Mouse (Mus musculus) frontal cortex, adult (tissue): ENCODE data around the gene Tenm4.

Source experiments
- ATAC-seq: cut with Nextera tagmentation; 2 replicates; pipeline ENCODE4 v1.9.2; 2017; ENCODE audit warnings: mild to moderate bottlenecking, moderate library complexity, mixed read lengths; ENCODE audit not compliant: low TSS enrichment

The Tenm4 gene

GRCm38 (mm10) chr7:96408161-96408889 is 237.3 kb downstream of the Tenm4 start:
- ATAC-seq, result no peak

- ATAC-seq, result peak; percentile 86
Observed at GRCm38 (mm10) chr7:96409323-96409880, 238.4 kb downstream of the Tenm4 start.

GRCm38 (mm10) chr7:96413822-96414221 is 242.8 kb downstream of the Tenm4 start:
- ATAC-seq, result no peak

GRCm38 (mm10) chr7:96414290-96415055 is 243.4 kb downstream of the Tenm4 start:
- no peak for ATAC-seq

- peak; percentile 87 for ATAC-seq
Observed at GRCm38 (mm10) chr7:96417251-96418004, 246.4 kb downstream of the Tenm4 start.

- no peak for ATAC-seq
Observed at GRCm38 (mm10) chr7:96418146-96418545, 247.1 kb downstream of the Tenm4 start.

GRCm38 (mm10) chr7:96420045-96420444 is 249.0 kb downstream of the Tenm4 start:
- no peak for ATAC-seq

GRCm38 (mm10) chr7:96420926-96421605 is 250.0 kb downstream of the Tenm4 start:
- ATAC-seq, result no peak

- no peak for ATAC-seq
Observed at GRCm38 (mm10) chr7:96426954-96427353, 255.9 kb downstream of the Tenm4 start.

GRCm38 (mm10) chr7:96433307-96433706 is 262.3 kb downstream of the Tenm4 start:
- ATAC-seq, result no peak

GRCm38 (mm10) chr7:96438392-96438791 is 267.3 kb downstream of the Tenm4 start:
- ATAC-seq, result peak; percentile 86

- peak; percentile 64 for ATAC-seq
Observed at GRCm38 (mm10) chr7:96440161-96440707, 269.2 kb downstream of the Tenm4 start.

GRCm38 (mm10) chr7:96445771-96446170 is 274.7 kb downstream of the Tenm4 start:
- peak; percentile 85 for ATAC-seq

GRCm38 (mm10) chr7:96447806-96448397 is 276.9 kb downstream of the Tenm4 start:
- ATAC-seq, result no peak

GRCm38 (mm10) chr7:96455957-96456356 is 284.9 kb downstream of the Tenm4 start:
- ATAC-seq, result no peak

- no peak for ATAC-seq
Observed at GRCm38 (mm10) chr7:96456618-96457017, 285.6 kb downstream of the Tenm4 start.

- peak; percentile 58 for ATAC-seq
Observed at GRCm38 (mm10) chr7:96457891-96458290, 286.8 kb downstream of the Tenm4 start.

- no peak for ATAC-seq
Observed at GRCm38 (mm10) chr7:96458992-96459391, 287.9 kb downstream of the Tenm4 start.

- no peak for ATAC-seq
Observed at GRCm38 (mm10) chr7:96466761-96467160, 295.7 kb downstream of the Tenm4 start.

- no peak for ATAC-seq
Observed at GRCm38 (mm10) chr7:96470821-96471220, 299.8 kb downstream of the Tenm4 start.
